Mouse (Mus musculus): ENCODE measurements around the gene Nrxn2.

DNA sequence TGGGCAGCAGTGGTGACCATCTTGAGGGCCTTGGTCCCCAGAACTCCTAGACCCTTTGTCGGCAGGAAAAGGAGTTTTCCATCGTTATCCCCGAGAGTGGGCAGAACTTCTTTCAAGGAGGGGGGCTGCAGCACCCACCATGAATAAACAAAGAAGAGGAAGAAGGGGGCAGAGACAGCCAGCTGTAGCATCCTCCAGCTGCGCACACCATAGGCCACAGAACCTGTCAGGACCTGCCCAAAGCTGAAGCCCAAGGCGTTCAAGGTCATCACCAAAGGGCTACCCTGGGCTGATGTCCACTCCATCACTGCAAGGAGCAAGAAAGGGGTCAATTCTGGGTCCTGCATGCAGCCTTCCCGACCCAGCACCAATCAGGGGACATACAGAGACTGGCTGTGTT, 121.7 kb downstream of the Nrxn2 start:
- no peak for TF ChIP-seq POLR2A (IDR thresholded peaks at IDR 0.05; ENCODE audit: low read depth, low read length)
- no peak for TF ChIP-seq CTCF (IDR thresholded peaks at IDR 0.05; ENCODE audit: extremely low read depth, insufficient read depth, insufficient read length, insufficient replicate concordance)
